Mouse (Mus musculus) limb, embryonic 11.5 days (tissue): ENCODE data around the gene Hoxd10. TPM values are rescaled to one million over a fixed set of nuclear protein-coding genes. Genes with fewer than 3 reads are reported as not detected.

ENCODE experiments used
- ATAC-seq: fragments of 200-750 bp; cut with Nextera tagmentation; 2 replicates; pipeline ENCODE4 v1.8.0; 2017; ENCODE audit warnings: low read depth; ENCODE audit not compliant: insufficient number of reproducible peaks, low FRiP score, low TSS enrichment
- DNase-seq: peaks from one replicate; pipeline ENCODE4 v3.0.0-alpha.2; 2015; ENCODE audit warnings: low spot score
- H3K27ac ChIP-seq: fragments of 300-500 bp; sonication (generic); replicated peaks from 2 replicates; pipeline ENCODE4 v1.5.1; 2014; ENCODE audit warnings: low read depth, mild to moderate bottlenecking, low read length
- H3K27me3 ChIP-seq: fragments of 300-500 bp; sonication (generic); 2 replicates; pipeline ENCODE4 v1.6.1; 2014; ENCODE audit warnings: mild to moderate bottlenecking, low read length, mixed read lengths; ENCODE audit not compliant: control insufficient read depth, insufficient read depth
- H3K36me3 ChIP-seq: fragments of 300-500 bp; sonication (generic); 2 replicates; pipeline ENCODE4 v1.6.1; 2014; ENCODE audit warnings: mild to moderate bottlenecking, low read length, moderate library complexity, mixed read lengths; ENCODE audit not compliant: control insufficient read depth, insufficient read depth
- H3K4me1 ChIP-seq: fragments of 300-500 bp; sonication (generic); 2 replicates; pipeline ENCODE4 v1.6.1; 2014; ENCODE audit warnings: low read length, mixed read lengths; ENCODE audit not compliant: control insufficient read depth, insufficient read depth
- H3K4me2 ChIP-seq: fragments of 300-500 bp; sonication (generic); 2 replicates; pipeline ENCODE4 v1.6.1; 2014; ENCODE audit warnings: low read depth, mild to moderate bottlenecking, moderate library complexity; ENCODE audit not compliant: severe bottlenecking
- H3K4me3 ChIP-seq: fragments of 300-500 bp; sonication (generic); 2 replicates; pipeline ENCODE4 v1.5.1; 2014; ENCODE audit warnings: low read depth, low read length
- H3K9ac ChIP-seq: fragments of 300-500 bp; sonication (generic); 2 replicates; pipeline ENCODE4 v1.6.1; 2014; ENCODE audit warnings: mild to moderate bottlenecking, low read length
- H3K9me3 ChIP-seq: fragments of 300-500 bp; sonication (generic); 2 replicates; pipeline ENCODE4 v1.6.1; 2016; ENCODE audit warnings: low read length; ENCODE audit not compliant: control insufficient read depth
- WGBS: fragments of 180-500 bp; shearing (Covaris S2); extraction: QIAGEN DNeasy Blood & Tissue Kit; methylation state at CpG from one replicate; pipeline ENCODE4 v1.1.7; 2014; 5-methylcytosine and 5-hydroxymethylcytosine counted together
- polyA plus RNA-seq: library from polyadenylated mRNA; unstranded; fragments of >200 nt; fragmentation: Nextera tagmentation; extraction: Ambion mirVana; gene quantifications from 2 replicates; pipeline ENCODE4 v1.2.1, GENCODE M21; 2014

Hoxd10 gene
- polyA plus RNA-seq, 1 experiment from 2014 or later: 52.0 TPM

GRCm38 (mm10) chr2:74655420-74655781 is 36.3 kb upstream of the Hoxd10 start:
- peak overlapping the region; percentile 69 for H3K27ac ChIP-seq
- H3K9ac ChIP-seq: peak overlapping the region; percentile 72
- no peaks in the 10 kb centered on the region for H3K9me3 ChIP-seq
- under 1% methylated on average over 30 of the region's 47 CpGs for WGBS
- DNase-seq: peak; percentile 67
- H3K4me3 ChIP-seq: peak overlapping the region; percentile 32; the same call in 1 of the 2 replicates
- H3K4me1 ChIP-seq: peaks cover 10% of the 10 kb centered on the region
- ATAC-seq: no peak
- peaks cover 50% of the 10 kb centered on the region for H3K27me3 ChIP-seq
- H3K4me2 ChIP-seq: peak overlapping the region; percentile 62
- H3K36me3 ChIP-seq: no peaks in the 10 kb centered on the region

GRCm38 (mm10) chr2:74655821-74656631 is 35.7 kb upstream of the Hoxd10 start:
- peaks cover 53% of the 10 kb centered on the region for H3K27me3 ChIP-seq
- peak overlapping the region; percentile 32 for H3K4me3 ChIP-seq
- under 1% methylated on average over 54 of the region's 69 CpGs for WGBS
- ATAC-seq: no peak
- peak overlapping the region; percentile 72 for H3K9ac ChIP-seq
- peaks cover 12% of the 10 kb centered on the region for H3K4me1 ChIP-seq
- H3K36me3 ChIP-seq: no peaks in the 10 kb centered on the region
- H3K4me2 ChIP-seq: peak overlapping the region; percentile 62
- no peaks in the 10 kb centered on the region for H3K9me3 ChIP-seq
- DNase-seq: peak; percentile 71
- H3K27ac ChIP-seq: peak overlapping the region; percentile 69

GRCm38 (mm10) chr2:74656632-74657021 is 35.1 kb upstream of the Hoxd10 start:
- peaks cover 13% of the 10 kb centered on the region for H3K4me1 ChIP-seq
- peak; percentile 61 for DNase-seq
- peak overlapping the region; percentile 69 for H3K27ac ChIP-seq
- H3K9me3 ChIP-seq: no peaks in the 10 kb centered on the region
- 2% methylated on average over 4 of the region's 4 CpGs for WGBS
- H3K27me3 ChIP-seq: peaks cover 54% of the 10 kb centered on the region
- peak overlapping the region; percentile 62 for H3K4me2 ChIP-seq
- H3K4me3 ChIP-seq: peak overlapping the region; percentile 32
- no peak for ATAC-seq
- H3K36me3 ChIP-seq: no peaks in the 10 kb centered on the region
- H3K9ac ChIP-seq: peak overlapping the region; percentile 72

- Histone ChIP-seq H3K27ac (no peak overlapping the region; the same call in 1 of the 2 replicates), H3K4me3 (peak overlapping the region; percentile 38)
- ATAC-seq: no peak
These were observed 34.3 kb upstream of the Hoxd10 start for GRCm38 (mm10) chr2:74657251-74658023.

GRCm38 (mm10) chr2:74658024-74658666 is 33.6 kb upstream of the Hoxd10 start:
- WGBS: 2% methylated on average over 15 of the region's 15 CpGs
- ATAC-seq (no peak), DNase-seq (no peak)
- Histone ChIP-seq H3K4me3 (peak overlapping the region; percentile 38), H3K27me3 (peaks cover 55% of the 10 kb centered on the region), H3K4me1 (peaks cover 13% of the 10 kb centered on the region), H3K4me2 (peak overlapping the region; percentile 38), H3K36me3 (no peaks in the 10 kb centered on the region), H3K9me3 (no peaks in the 10 kb centered on the region), H3K9ac (peak overlapping the region; percentile 81), H3K27ac (peak overlapping the region; percentile 68)

More at GRCm38 (mm10) chr2:74657251-74658023, 34.3 kb upstream of the Hoxd10 start:
- H3K27me3 ChIP-seq: peaks cover 54% of the 10 kb centered on the region
- peak; percentile 79 for DNase-seq
- 3% methylated on average over 62 of the region's 62 CpGs for WGBS
- H3K4me1 ChIP-seq: peaks cover 13% of the 10 kb centered on the region
- H3K4me2 ChIP-seq: peak overlapping the region; percentile 38
- H3K9me3 ChIP-seq: no peaks in the 10 kb centered on the region
- peak overlapping the region; percentile 81 for H3K9ac ChIP-seq
- H3K36me3 ChIP-seq: no peaks in the 10 kb centered on the region

- H3K4me2 ChIP-seq: peak overlapping the region; percentile 33
- peak overlapping the region; percentile 68 for H3K27ac ChIP-seq
- H3K9ac ChIP-seq: peak overlapping the region; percentile 81
- peak overlapping the region; percentile 38 for H3K4me3 ChIP-seq
- H3K27me3 ChIP-seq: peaks cover 60% of the 10 kb centered on the region
- H3K9me3 ChIP-seq: no peaks in the 10 kb centered on the region
- under 1% methylated on average over 47 of the region's 47 CpGs for WGBS
- H3K36me3 ChIP-seq: no peaks in the 10 kb centered on the region
- H3K4me1 ChIP-seq: peaks cover 13% of the 10 kb centered on the region
- ATAC-seq (no peak), DNase-seq (peak; percentile 79)
These were observed 32.9 kb upstream of the Hoxd10 start for GRCm38 (mm10) chr2:74658667-74659371.

- ATAC-seq (no peak), DNase-seq (peak; percentile 73)
- peak within 1 kb of the TSS; percentile 68 for H3K27ac ChIP-seq
- no peaks in the 10 kb centered on the region for H3K36me3 ChIP-seq
- H3K4me2 ChIP-seq: peak within 1 kb of the TSS; percentile 34
- WGBS: under 1% methylated on average over 28 of the region's 28 CpGs
- peak within 1 kb of the TSS; percentile 81 for H3K9ac ChIP-seq
- H3K27me3 ChIP-seq: peaks cover 65% of the 10 kb centered on the region
- H3K4me3 ChIP-seq: peak within 1 kb of the TSS; percentile 38
- H3K4me1 ChIP-seq: peaks cover 13% of the 10 kb centered on the region
- H3K9me3 ChIP-seq: no peaks in the 10 kb centered on the region
These were observed 32.2 kb upstream of the Hoxd10 start, which contains the start of gene Evx2 for GRCm38 (mm10) chr2:74659507-74660005. Gene Evx2 (minus strand): TSS chr2:74659557.
